Mouse (Mus musculus) MEL (cell line): Measurements from ENCODE around the gene Mcts1. TPM values are rescaled to one million over a fixed set of nuclear protein-coding genes. Genes with fewer than 3 reads are reported as not detected.

Experiments used
- DNase-seq: peaks from one replicate; pipeline ENCODE4 v3.0.0; 2011; ENCODE audit warnings: low read depth, low spot score
- H3K27ac ChIP-seq: 2 replicates; pipeline ENCODE4 v1.5.1; 2012; ENCODE audit warnings: low read depth, mild to moderate bottlenecking, control low read depth, low read length, moderate library complexity; ENCODE audit not compliant: control insufficient read depth
- H3K27me3 ChIP-seq, 2 experiments: fragments of 150-350 bp in 1 of 2; sonication (generic) in 1 of 2; 2 replicates each; pipeline ENCODE4 v1.6.1; 2012; ENCODE audit warnings: low read length in 2 of 2, mild to moderate bottlenecking in 2 of 2, improper control_type of control experiment in 1 of 2, moderate library complexity in 1 of 2; ENCODE audit not compliant: insufficient read depth in 2 of 2, control insufficient read depth in 1 of 2
- H3K36me3 ChIP-seq, 2 experiments: 2 replicates each; pipeline ENCODE4 v1.6.1; 2012 to 2014; ENCODE audit warnings: low read length in 2 of 2, improper control_type of control experiment in 1 of 2, inconsistent platforms in 1 of 2, mild to moderate bottlenecking in 1 of 2; ENCODE audit not compliant: insufficient read depth in 2 of 2, control insufficient read depth in 1 of 2
- H3K4me1 ChIP-seq, 2 experiments: fragments of 150-350 bp in 1 of 2; sonication (generic) in 1 of 2; 2 replicates each; pipeline ENCODE4 v1.6.1; 2012; ENCODE audit warnings: low read length in 2 of 2, improper control_type of control experiment in 1 of 2, mild to moderate bottlenecking in 1 of 2; ENCODE audit not compliant: insufficient read depth in 2 of 2, control insufficient read depth in 1 of 2
- H3K4me3 ChIP-seq, 2 experiments: fragments of 150-350 bp in 1 of 2; sonication (generic) in 1 of 2; 2 replicates each; pipeline ENCODE4 v1.5.1; 2012; ENCODE audit warnings: low read depth in 2 of 2, low read length in 2 of 2, mild to moderate bottlenecking in 2 of 2, moderate library complexity in 2 of 2, control low read depth in 1 of 2, improper control_type of control experiment in 1 of 2; ENCODE audit not compliant: control insufficient read depth in 1 of 2, insufficient read depth in 1 of 2
- H3K79me2 ChIP-seq: 2 replicates; pipeline ENCODE4 v1.6.1; 2012; ENCODE audit warnings: mild to moderate bottlenecking, low read length, moderate library complexity; ENCODE audit not compliant: control insufficient read depth, poor library complexity, insufficient read depth
- H3K9ac ChIP-seq: 2 replicates; pipeline ENCODE4 v1.6.1; 2012; ENCODE audit warnings: low read depth, mild to moderate bottlenecking, control low read depth, low read length, moderate library complexity; ENCODE audit not compliant: control insufficient read depth, poor library complexity, severe bottlenecking
- H3K9me3 ChIP-seq: fragments of 150-350 bp; sonication (generic); replicated peaks from 2 replicates; pipeline ENCODE4 v1.6.1; 2012; ENCODE audit warnings: mild to moderate bottlenecking, low read length, improper control_type of control experiment, moderate library complexity; ENCODE audit not compliant: insufficient read depth
- E2F4 ChIP-seq: IDR thresholded peaks from 2 replicates; pipeline ENCODE4 v1.6.1; 2011; ENCODE audit warnings: low read depth, low read length, improper control_type of control experiment, borderline replicate concordance
- EP300 ChIP-seq, 2 experiments: IDR thresholded peaks; 2 replicates each; pipeline ENCODE4 v1.6.1; 2011; ENCODE audit warnings: improper control_type of control experiment in 2 of 2, low read length in 2 of 2, low read depth in 1 of 2, mild to moderate bottlenecking in 1 of 2
- ETS1 ChIP-seq: IDR thresholded peaks from 2 replicates; pipeline ENCODE4 v1.6.1; 2012; ENCODE audit warnings: low read depth, mild to moderate bottlenecking, inconsistent platforms, low read length, improper control_type of control experiment, moderate library complexity
- GATA1 ChIP-seq: IDR thresholded peaks from 2 replicates; pipeline ENCODE4 v1.6.1; 2011; ENCODE audit warnings: low read depth, low read length, improper control_type of control experiment
- MAFK ChIP-seq: IDR thresholded peaks from 2 replicates; pipeline ENCODE4 v1.6.1; 2011; ENCODE audit warnings: low read depth, mild to moderate bottlenecking, low read length, improper control_type of control experiment, borderline replicate concordance
- POLR2AphosphoS2 ChIP-seq: IDR thresholded peaks from 2 replicates; pipeline ENCODE4 v1.6.1; 2011; ENCODE audit warnings: low read length, improper control_type of control experiment
- TAL1 ChIP-seq: IDR thresholded peaks from 2 replicates; pipeline ENCODE4 v1.6.1; 2012; ENCODE audit warnings: mild to moderate bottlenecking, inconsistent platforms, low read length, moderate library complexity, mixed read lengths
- TCF12 ChIP-seq: IDR thresholded peaks from 2 replicates; pipeline ENCODE4 v1.6.1; 2014; ENCODE audit warnings: low read depth, mild to moderate bottlenecking, inconsistent platforms, low read length, improper control_type of control experiment, moderate library complexity
- UBTF ChIP-seq: IDR thresholded peaks from 2 replicates; pipeline ENCODE4 v1.6.1; 2012; ENCODE audit warnings: low read depth, mild to moderate bottlenecking, inconsistent platforms, low read length, improper control_type of control experiment, moderate library complexity, borderline replicate concordance; ENCODE audit not compliant: insufficient read depth
- ZKSCAN1 ChIP-seq: IDR thresholded peaks from 2 replicates; pipeline ENCODE4 v1.6.1; 2012; ENCODE audit warnings: low read depth, mild to moderate bottlenecking, inconsistent platforms, low read length, improper control_type of control experiment, moderate library complexity
- polyA plus RNA-seq, 2 experiments: library from polyadenylated mRNA; stranded (reverse) in 1 of 2; unstranded in 1 of 2; fragments of >175 nt in 1 of 2; fragments of >200 nt in 1 of 2; gene quantifications; 2 replicates each; pipeline versions ENCODE4 v1.2.1 to v1.2.4; 2012; ENCODE audit warnings: low replicate concordance in 2 of 2, low read depth in 1 of 2; ENCODE audit not compliant: insufficient read length in 2 of 2, insufficient read depth in 1 of 2, missing spikeins in 1 of 2
- total RNA-seq: library from RNA; depleted of rRNA; stranded (reverse); fragments of 300-350 nt; gene quantifications from 2 replicates; pipeline ENCODE4 v1.2.3, GENCODE M21; 2012

Gene Mcts1
- total and polyA plus RNA-seq, 3 experiments: 27.3 to 37.0 TPM; not detected in 1

DNA sequence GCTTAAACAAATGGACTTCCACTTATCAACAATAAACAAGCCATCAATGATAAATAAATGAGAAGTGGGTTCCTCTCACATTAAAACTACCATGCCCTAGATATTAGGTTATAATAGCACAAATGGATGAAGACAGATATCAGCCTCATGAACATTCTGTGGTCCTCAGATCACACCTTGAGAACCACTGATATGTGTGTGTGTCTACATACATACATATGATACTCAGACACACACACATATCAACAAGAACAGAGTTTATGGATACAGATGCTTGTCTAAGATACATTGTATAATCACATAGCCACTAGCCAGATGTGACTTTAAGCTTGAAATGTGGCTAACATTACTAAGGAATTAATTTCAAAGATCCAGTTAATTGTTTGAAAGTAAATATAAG lies 17.1 kb upstream of the Mcts1 start:
- Histone ChIP-seq H3K9ac (no peak overlapping the region), H3K36me3 (peaks cover 0 to 34% of the 10 kb centered on the region in 2 experiments; a peak in 2 of 4 replicates), H3K79me2 (no peaks in the 10 kb centered on the region), H3K4me3 (no peak overlapping the region), H3K27me3 (no peaks in the 10 kb centered on the region), H3K27ac (no peak overlapping the region), H3K4me1 (peaks cover 7 to 16% of the 10 kb centered on the region in 2 experiments), H3K9me3 (no peaks in the 10 kb centered on the region)
- TF ChIP-seq EP300 (IDR thresholded peaks at IDR 0.05; ENCODE audit: low read depth in 1 of 2, low read length in 2 of 2) (peak in 1 of 2 experiments; percentile 51; a peak in 1 of 4 replicates), UBTF (no peak), TAL1 (peak; percentile 28), MAFK (no peak)
- DNase-seq: no peak

DNA sequence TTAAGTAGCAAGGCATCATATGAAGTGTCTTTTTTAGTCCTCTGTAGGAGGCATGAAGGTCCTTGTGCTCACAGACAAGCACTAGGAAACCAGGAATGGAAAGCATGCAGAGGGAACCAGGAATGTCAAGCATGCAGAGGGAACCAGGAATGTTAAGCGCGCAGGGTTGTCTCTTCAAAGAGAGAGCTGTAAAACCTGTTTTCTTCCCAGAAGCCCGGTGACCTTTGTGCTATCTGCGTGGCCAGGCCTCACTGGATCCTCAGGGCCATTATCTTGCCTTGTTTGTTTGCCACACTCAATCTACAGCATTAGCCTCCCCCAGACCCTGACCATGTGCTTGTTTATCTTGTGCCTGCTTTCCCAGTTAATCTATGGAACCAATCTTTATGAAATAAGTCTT lies 10.6 kb upstream of the Mcts1 start:
- Histone ChIP-seq H3K9ac (no peak overlapping the region), H3K79me2 (no peaks in the 10 kb centered on the region), H3K4me1 (peaks cover 12 to 31% of the 10 kb centered on the region in 2 experiments), H3K36me3 (peaks cover 0 to 39% of the 10 kb centered on the region in 2 experiments; a peak in 2 of 4 replicates), H3K4me3 (no peak overlapping the region), H3K27me3 (no peaks in the 10 kb centered on the region), H3K27ac (no peak overlapping the region), H3K9me3 (no peaks in the 10 kb centered on the region)
- no peak for DNase-seq
- TF ChIP-seq E2F4: no peak
- TF ChIP-seq TAL1: peak; percentile 10; the same call in 1 of the 2 replicates

DNA sequence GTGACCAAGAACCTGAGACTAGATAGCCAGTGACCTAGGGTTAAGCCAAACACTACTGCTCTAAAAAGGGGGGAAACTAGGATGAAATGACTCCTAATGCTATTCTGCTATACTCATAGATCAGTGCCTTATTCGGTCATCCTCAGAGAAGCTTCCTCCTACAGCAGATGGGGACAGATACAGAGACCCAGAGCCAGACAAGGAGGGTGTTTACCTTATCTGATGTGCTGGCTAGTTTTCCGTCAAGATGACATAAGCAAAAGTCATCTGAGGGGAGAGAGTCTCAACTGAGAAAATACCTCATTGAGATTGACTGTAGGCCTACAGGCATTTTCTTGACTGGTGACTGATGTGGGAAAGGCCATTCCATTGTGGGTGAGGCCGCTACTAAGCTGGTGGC lies 8.6 kb upstream of the Mcts1 start:
- H3K4me1 ChIP-seq: peaks cover 12 to 28% of the 10 kb centered on the region in 2 experiments
- H3K9me3 ChIP-seq: no peaks in the 10 kb centered on the region
- H3K9ac ChIP-seq: no peak overlapping the region
- no peaks in the 10 kb centered on the region for H3K27me3 ChIP-seq
- TF ChIP-seq TAL1: 0 out of 2 replicates have a peak, but pooled peaks have one; percentile 24
- TF ChIP-seq POLR2AphosphoS2: no peak
- TF ChIP-seq ETS1: peak; percentile 86
- TF ChIP-seq TCF12: peak; percentile 44; the same call in 1 of the 2 replicates
- TF ChIP-seq ZKSCAN1: no peak
- peak; percentile 49 to 59; a peak in 1 of 4 replicates for TF ChIP-seq EP300 (IDR thresholded peaks at IDR 0.05; ENCODE audit: low read depth in 1 of 2, low read length in 2 of 2)
- peak; percentile 84 for TF ChIP-seq GATA1
- TF ChIP-seq, all 39 proteins: peak for 5
- peak; percentile 65 for DNase-seq
- Histone ChIP-seq H3K27ac (peak overlapping the region; percentile 65), H3K79me2 (no peaks in the 10 kb centered on the region), H3K36me3 (peaks cover 0 to 30% of the 10 kb centered on the region in 2 experiments; a peak in 2 of 4 replicates), H3K4me3 (no peak overlapping the region)
